Mouse (Mus musculus): Measurements from ENCODE around the gene Agrp.

The Agrp gene

GRCm38 (mm10) chr8:105521995-105522769 lies 115.0 kb downstream of the Agrp start:
- peaks cover 69% of the 10 kb centered on the region for H3K4me1 ChIP-seq (replicated peaks; ENCODE audit: low read depth, low read length)

GRCm38 (mm10) chr8:105521061-105521460 lies 116.1 kb downstream of the Agrp start:
- Histone ChIP-seq H3K36me3 (ENCODE audit: insufficient read depth, low read length) (peaks cover 43% of the 10 kb centered on the region), H3K4me1 (replicated peaks; ENCODE audit: low read depth, low read length) (peaks cover 68% of the 10 kb centered on the region), H3K9me3 (ENCODE audit: low read length) (no peaks in the 10 kb centered on the region), H3K27me3 (ENCODE audit: insufficient read depth, low read length) (peaks cover 45% of the 10 kb centered on the region), H3K4me3 (replicated peaks; ENCODE audit: low read length) (0 out of 2 replicates have a peak overlapping the region, but pooled peaks have one; percentile 18)
- no peak for TF ChIP-seq NANOG (IDR thresholded peaks at IDR 0.05; ENCODE audit: borderline replicate concordance, low read length)

More at GRCm38 (mm10) chr8:105521995-105522769, 115.0 kb downstream of the Agrp start:
- Histone ChIP-seq H3K27me3 (ENCODE audit: insufficient read depth, low read length) (peaks cover 35% of the 10 kb centered on the region), H3K36me3 (ENCODE audit: insufficient read depth, low read length) (peaks cover 55% of the 10 kb centered on the region), H3K4me3 (replicated peaks; ENCODE audit: low read length) (no peak overlapping the region), H3K9me3 (ENCODE audit: low read length) (no peaks in the 10 kb centered on the region)
- TF ChIP-seq POU5F1 (IDR thresholded peaks at IDR 0.05; ENCODE audit: borderline replicate concordance, low read length): no peak
- no peak for TF ChIP-seq CTCF (conservative IDR thresholded peaks at IDR 0.05; ENCODE audit: low read length)
- no peak for TF ChIP-seq NANOG (IDR thresholded peaks at IDR 0.05; ENCODE audit: borderline replicate concordance, low read length)

GRCm38 (mm10) chr8:105520521-105520920 lies 116.7 kb downstream of the Agrp start:
- no peak overlapping the region for H3K4me3 ChIP-seq (replicated peaks; ENCODE audit: low read length)
- H3K27me3 ChIP-seq (ENCODE audit: insufficient read depth, low read length): peaks cover 45% of the 10 kb centered on the region
- H3K36me3 ChIP-seq (ENCODE audit: insufficient read depth, low read length): peaks cover 38% of the 10 kb centered on the region
- TF ChIP-seq POU5F1 (IDR thresholded peaks at IDR 0.05; ENCODE audit: borderline replicate concordance, low read length): no peak
- no peak for TF ChIP-seq NANOG (IDR thresholded peaks at IDR 0.05; ENCODE audit: borderline replicate concordance, low read length)
- TF ChIP-seq CTCF (conservative IDR thresholded peaks at IDR 0.05; ENCODE audit: low read length): no peak
- H3K4me1 ChIP-seq (replicated peaks; ENCODE audit: low read depth, low read length): peaks cover 63% of the 10 kb centered on the region
- no peaks in the 10 kb centered on the region for H3K9me3 ChIP-seq (ENCODE audit: low read length)

- no peaks in the 10 kb centered on the region for H3K9me3 ChIP-seq (ENCODE audit: low read length)
- TF ChIP-seq NANOG (IDR thresholded peaks at IDR 0.05; ENCODE audit: borderline replicate concordance, low read length) (no peak), POU5F1 (IDR thresholded peaks at IDR 0.05; ENCODE audit: borderline replicate concordance, low read length) (no peak), CTCF (conservative IDR thresholded peaks at IDR 0.05; ENCODE audit: low read length) (no peak)
- H3K36me3 ChIP-seq (ENCODE audit: insufficient read depth, low read length): peaks cover 29% of the 10 kb centered on the region
- H3K4me1 ChIP-seq (replicated peaks; ENCODE audit: low read depth, low read length): peaks cover 70% of the 10 kb centered on the region
- peaks cover 53% of the 10 kb centered on the region for H3K27me3 ChIP-seq (ENCODE audit: insufficient read depth, low read length)
- H3K4me3 ChIP-seq (replicated peaks; ENCODE audit: low read length): peak overlapping the region; percentile 89; the same call in 1 of the 2 replicates
These were observed 117.6 kb downstream of the Agrp start for GRCm38 (mm10) chr8:105519591-105519990.

- Histone ChIP-seq H3K36me3 (ENCODE audit: insufficient read depth, low read length) (peaks cover 20% of the 10 kb centered on the region), H3K27me3 (ENCODE audit: insufficient read depth, low read length) (peaks cover 57% of the 10 kb centered on the region), H3K9me3 (ENCODE audit: low read length) (no peaks in the 10 kb centered on the region), H3K4me3 (replicated peaks; ENCODE audit: low read length) (peak within 1 kb of the TSS; percentile 89), H3K4me1 (replicated peaks; ENCODE audit: low read depth, low read length) (peaks cover 79% of the 10 kb centered on the region)
- no peak for TF ChIP-seq POU5F1 (IDR thresholded peaks at IDR 0.05; ENCODE audit: borderline replicate concordance, low read length)
- TF ChIP-seq NANOG (IDR thresholded peaks at IDR 0.05; ENCODE audit: borderline replicate concordance, low read length): no peak
- TF ChIP-seq CTCF (conservative IDR thresholded peaks at IDR 0.05; ENCODE audit: low read length): no peak
These were observed 118.5 kb downstream of the Agrp start, which contains the start of gene Hsd11b2 for GRCm38 (mm10) chr8:105518436-105519313. Gene Hsd11b2 (plus strand): TSS chr8:105518755.

GRCm38 (mm10) chr8:105517346-105517745 lies 119.8 kb downstream of the Agrp start:
- H3K4me3 ChIP-seq (replicated peaks; ENCODE audit: low read length): no peak overlapping the region
- peaks cover 62% of the 10 kb centered on the region for H3K27me3 ChIP-seq (ENCODE audit: insufficient read depth, low read length)

More at GRCm38 (mm10) chr8:105517346-105517745, 119.8 kb downstream of the Agrp start:
- Histone ChIP-seq H3K4me1 (replicated peaks; ENCODE audit: low read depth, low read length) (peaks cover 70% of the 10 kb centered on the region), H3K9me3 (ENCODE audit: low read length) (no peaks in the 10 kb centered on the region), H3K36me3 (ENCODE audit: insufficient read depth, low read length) (peaks cover 6% of the 10 kb centered on the region)
- TF ChIP-seq NANOG (IDR thresholded peaks at IDR 0.05; ENCODE audit: borderline replicate concordance, low read length): no peak
- TF ChIP-seq POU5F1 (IDR thresholded peaks at IDR 0.05; ENCODE audit: borderline replicate concordance, low read length): no peak
- no peak for TF ChIP-seq CTCF (conservative IDR thresholded peaks at IDR 0.05; ENCODE audit: low read length)

All from E14TG2a.4 (cell line).